Mouse (Mus musculus) heart, adult 18-20 months (tissue): ENCODE measurements around the gene Aak1. TPM values are rescaled to one million over a fixed set of nuclear protein-coding genes. Genes with fewer than 3 reads are reported as not detected.
A peak's percentile ranks its signal among the peaks of the same experiment; 100 is the strongest.
"Not testable (repeated sequence)": the region's sequence is repeated elsewhere in the genome, so short reads cannot be mapped to it uniquely, and the experiment has no call there.

ENCODE experiments used
- DNase-seq, 2 experiments: peaks; one replicate each; pipeline ENCODE4 v3.0.0; 2021 to 2022; ENCODE audit warnings: mixed read lengths in 1 of 2
- total RNA-seq, 2 experiments: library from RNA; stranded (reverse); gene quantifications; 2 replicates each; pipeline ENCODE4 v1.2.3; 2021

Gene Aak1
- total RNA-seq, 2 experiments from 2014 or later, result 81.2 to 83.4 TPM

- DNase-seq, result no peak
Observed at GRCm38 (mm10) chr6:86841949-86842348, 7.4 kb upstream of the Aak1 start.

- DNase-seq, result no peak
Observed at GRCm38 (mm10) chr6:86843636-86844035, 5.7 kb upstream of the Aak1 start.

- DNase-seq, result no peak
Observed at GRCm38 (mm10) chr6:86846467-86846866, 2.9 kb upstream of the Aak1 start.

GRCm38 (mm10) chr6:86847816-86848215 is 1.5 kb upstream of the Aak1 start:
- no peak for DNase-seq

GRCm38 (mm10) chr6:86848580-86848914 is 770 bp upstream of the Aak1 start:
- no peak for DNase-seq

GRCm38 (mm10) chr6:86849692-86850445 is 552 bp downstream of the Aak1 start:
- DNase-seq, result peak; percentile 42 to 77

GRCm38 (mm10) chr6:86850588-86850987 is 1.3 kb downstream of the Aak1 start:
- no peak for DNase-seq

GRCm38 (mm10) chr6:86851561-86851960 is 2.2 kb downstream of the Aak1 start:
- no peak for DNase-seq

- DNase-seq, result no peak
Observed at GRCm38 (mm10) chr6:86853928-86854327, 4.6 kb downstream of the Aak1 start.

GRCm38 (mm10) chr6:86854941-86855340 is 5.6 kb downstream of the Aak1 start:
- DNase-seq, result no peak

GRCm38 (mm10) chr6:86858606-86859005 is 9.3 kb downstream of the Aak1 start:
- no peak for DNase-seq

- no peak for DNase-seq
Observed at GRCm38 (mm10) chr6:86860732-86861463, 11.6 kb downstream of the Aak1 start.

GRCm38 (mm10) chr6:86864358-86864757 is 15.0 kb downstream of the Aak1 start:
- no peak for DNase-seq

- peak in 1 of 2 experiments; percentile 44 for DNase-seq
Observed at GRCm38 (mm10) chr6:86870335-86870734, 21.0 kb downstream of the Aak1 start.

- no peak for DNase-seq
Observed at GRCm38 (mm10) chr6:86871783-86872182, 22.5 kb downstream of the Aak1 start.

- DNase-seq, result no peak
Observed at GRCm38 (mm10) chr6:86874711-86875375, 25.5 kb downstream of the Aak1 start.

GRCm38 (mm10) chr6:86876451-86876850 is 27.1 kb downstream of the Aak1 start:
- no peak for DNase-seq

- not testable (repeated sequence) for DNase-seq
Observed at GRCm38 (mm10) chr6:86878656-86879055, 29.3 kb downstream of the Aak1 start.

GRCm38 (mm10) chr6:86879314-86879713 is 30.0 kb downstream of the Aak1 start:
- DNase-seq, result peak; percentile 53 to 75

GRCm38 (mm10) chr6:86884230-86884629 is 34.9 kb downstream of the Aak1 start:
- no peak for DNase-seq

- no peak for DNase-seq
Observed at GRCm38 (mm10) chr6:86884746-86885145, 35.4 kb downstream of the Aak1 start.

- DNase-seq, result peak; percentile 45 to 51
Observed at GRCm38 (mm10) chr6:86885816-86886529, 36.7 kb downstream of the Aak1 start.
